Mouse (Mus musculus) ES-Bruce4 (cell line): ENCODE results near the gene Itih3.

Source experiments
- CTCF ChIP-seq: IDR thresholded peaks from one replicate; pipeline ENCODE4 v1.8.1; 2011; ENCODE audit warnings: low read depth, low read length
- POLR2A ChIP-seq: IDR thresholded peaks from one replicate; pipeline ENCODE4 v1.8.1; 2011; ENCODE audit warnings: low read length; ENCODE audit not compliant: insufficient read depth

GRCm38 (mm10) chr14:30874095-30874700 is 49.4 kb downstream of the Itih3 start:
- TF ChIP-seq CTCF, result no peak
- TF ChIP-seq POLR2A, result no peak
